Comparison of ENCODE assay signal across 8 mouse cellular contexts in genomic region chr10:24448001-24448561, GRCm38 (mm10).
DNase-seq lines count a peak whose midpoint lies in the region; ATAC-seq and TF ChIP-seq lines count a peak whose summit lies in the region.

No protein-coding gene starts in this region.

- peaks cover 16% of the 10 kb centered on the region for H3K4me1 ChIP-seq in embryonic facial prominence, embryonic 15.5 days
- peaks cover 34% of the 10 kb centered on the region for H3K4me1 ChIP-seq in lung, embryonic 15.5 days
- no peaks in the 10 kb centered on the region for H3K4me1 ChIP-seq in midbrain, embryonic 14.5 days (ENCODE audit: control insufficient read depth, insufficient read depth, low read length)
- no peaks in the 10 kb centered on the region for H3K4me1 ChIP-seq in thymus, adult 2 months (replicated peaks; ENCODE audit: control insufficient read depth, insufficient read depth, low read length)

- no peaks in the 10 kb centered on the region for H3K27me3 ChIP-seq in embryonic facial prominence, embryonic 15.5 days
- H3K27me3 ChIP-seq in lung, embryonic 15.5 days = no peaks in the 10 kb centered on the region
- H3K27me3 ChIP-seq in midbrain, embryonic 14.5 days (ENCODE audit: control insufficient read depth, insufficient read depth, low read length) = no peaks in the 10 kb centered on the region
- H3K27me3 ChIP-seq in thymus, adult 2 months (ENCODE audit: control insufficient read depth, insufficient read depth, low read length) = no peaks in the 10 kb centered on the region

- no peak overlapping the region for H3K9ac ChIP-seq in embryonic facial prominence, embryonic 15.5 days
- H3K9ac ChIP-seq in lung, embryonic 15.5 days = no peak overlapping the region
- no peak overlapping the region for H3K9ac ChIP-seq in midbrain, embryonic 14.5 days (replicated peaks; ENCODE audit: low read length)

- no peak overlapping the region for H3K4me2 ChIP-seq in embryonic facial prominence, embryonic 15.5 days (replicated peaks)
- H3K4me2 ChIP-seq in lung, embryonic 15.5 days = no peak overlapping the region
- no peak overlapping the region for H3K4me2 ChIP-seq in midbrain, embryonic 14.5 days (ENCODE audit: low read length)

- no peak overlapping the region for H3K4me3 ChIP-seq in embryonic facial prominence, embryonic 15.5 days (replicated peaks)
- H3K4me3 ChIP-seq in lung, embryonic 15.5 days = no peak overlapping the region
- H3K4me3 ChIP-seq in midbrain, embryonic 14.5 days (replicated peaks; ENCODE audit: low read depth, low read length) = no peak overlapping the region
- no peak overlapping the region for H3K4me3 ChIP-seq in thymus, adult 2 months (ENCODE audit: control insufficient read depth, insufficient read depth, low read length)

- peak; percentile 6 to 8 for DNase-seq in adrenal gland, postnatal 36 days
- no peak for DNase-seq in adrenal gland, adult 8-10 months
- DNase-seq in heart, postnatal 4 days = peak; percentile 56
- DNase-seq in midbrain, embryonic 14.5 days = no peak
- DNase-seq in thymus, adult 2 months = no peak
- no peak for DNase-seq in cerebellum, adult 9-11 months

- peak overlapping the region; percentile 81 for H3K27ac ChIP-seq in embryonic facial prominence, embryonic 15.5 days (replicated peaks)
- peak overlapping the region; percentile 77 for H3K27ac ChIP-seq in lung, embryonic 15.5 days
- no peak overlapping the region for H3K27ac ChIP-seq in midbrain, embryonic 14.5 days (replicated peaks; ENCODE audit: low read depth, low read length)
- H3K27ac ChIP-seq in thymus, adult 2 months (ENCODE audit: control insufficient read depth, insufficient read depth, low read length) = no peak overlapping the region

- no peaks in the 10 kb centered on the region for H3K9me3 ChIP-seq in embryonic facial prominence, embryonic 15.5 days (replicated peaks)
- no peaks in the 10 kb centered on the region for H3K9me3 ChIP-seq in lung, embryonic 15.5 days
- no peaks in the 10 kb centered on the region for H3K9me3 ChIP-seq in midbrain, embryonic 14.5 days (ENCODE audit: control insufficient read depth, low read length)

- no peak for TF ChIP-seq POLR2A in thymus, adult 2 months (IDR thresholded peaks at IDR 0.05; ENCODE audit: control insufficient read depth, extremely low read depth, insufficient read depth, low read length, poor library complexity)

- TF ChIP-seq CTCF in thymus, adult 2 months (IDR thresholded peaks at IDR 0.05; ENCODE audit: borderline replicate concordance, control insufficient read depth, extremely low read depth, insufficient read depth, low read length, poor library complexity) = no peak

- 28% methylated on average over 9 of the region's 9 CpGs for WGBS in embryonic facial prominence, embryonic 15.5 days
- 26% methylated on average over 9 of the region's 9 CpGs for WGBS in lung, embryonic 15.5 days
- WGBS in midbrain, embryonic 14.5 days = 92% methylated on average over 9 of the region's 9 CpGs
- 23% methylated on average over 9 of the region's 9 CpGs for WGBS in thymus, adult 2 months

- peak; percentile 83 for ATAC-seq in embryonic facial prominence, embryonic 15.5 days (ENCODE audit: insufficient number of reproducible peaks, low FRiP score, low TSS enrichment, low read depth)
- peak; percentile 51; the same call in 1 of the 2 replicates for ATAC-seq in lung, embryonic 15.5 days (ENCODE audit: borderline replicate concordance, extremely low read depth, low FRiP score, low TSS enrichment)
- no peak for ATAC-seq in midbrain, embryonic 14.5 days (ENCODE audit: low FRiP score, low TSS enrichment)

- no peaks in the 10 kb centered on the region for H3K36me3 ChIP-seq in embryonic facial prominence, embryonic 15.5 days
- no peaks in the 10 kb centered on the region for H3K36me3 ChIP-seq in lung, embryonic 15.5 days
- H3K36me3 ChIP-seq in midbrain, embryonic 14.5 days (ENCODE audit: control insufficient read depth, insufficient read depth, low read length) = no peaks in the 10 kb centered on the region
- no peaks in the 10 kb centered on the region for H3K36me3 ChIP-seq in thymus, adult 2 months (ENCODE audit: control insufficient read depth, insufficient read depth, low read length)

Comparison
In these comparisons a context has a peak if more than half of its experiments do, and no peak if none do; other contexts are left out.
1. DNase-seq: peak in adrenal gland, postnatal 36 days (2 of 2) and heart, postnatal 4 days (single experiment); none in adrenal gland, adult 8-10 months (single experiment), midbrain, embryonic 14.5 days (single experiment), thymus, adult 2 months (single experiment) and cerebellum, adult 9-11 months (single experiment).
2. H3K27ac ChIP-seq: peak in embryonic facial prominence, embryonic 15.5 days (single experiment) and lung, embryonic 15.5 days (single experiment); none in midbrain, embryonic 14.5 days (single experiment) and thymus, adult 2 months (single experiment).